Mouse (Mus musculus): ENCODE results near the gene Htr1f.
"Not testable (repeated sequence)": the region's sequence is repeated elsewhere in the genome, so short reads cannot be mapped to it uniquely, and the experiment has no call there.

Htr1f gene

GRCm38 (mm10) chr16:65105184-65105931, at the start of gene Htr1f:
Gene Htr1f, minus strand, starts transcription at chr16:65105854.
- no peak for DNase-seq (ENCODE audit: extremely low read depth, insufficient read length, low spot score)

DNA sequence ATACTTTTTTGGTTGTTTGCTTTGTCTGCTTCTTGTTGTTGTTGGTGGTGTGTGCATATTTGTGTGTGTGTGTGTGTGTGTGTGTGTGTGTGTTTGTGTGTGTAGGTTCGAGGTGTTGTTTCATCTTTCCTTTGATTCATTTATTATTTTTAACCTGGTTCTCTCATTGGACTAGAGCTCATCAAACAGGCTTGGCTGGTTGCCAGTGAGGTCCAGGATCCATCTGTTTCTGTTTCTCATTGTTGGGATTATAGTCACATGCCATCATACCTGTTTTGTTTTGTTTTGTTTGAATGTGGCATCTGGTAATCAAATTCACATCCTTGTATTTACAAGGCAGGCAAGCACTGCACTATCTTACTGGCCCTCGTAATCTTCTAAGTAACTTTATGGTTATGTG, 34.1 kb upstream of the Htr1f start:
- DNase-seq (ENCODE audit: extremely low read depth, insufficient read length, low spot score) = no peak

GRCm38 (mm10) chr16:65129391-65129790, 23.7 kb upstream of the Htr1f start:
- DNase-seq (ENCODE audit: extremely low read depth, insufficient read length, low spot score) = no peak

GRCm38 (mm10) chr16:65127846-65128245, 22.2 kb upstream of the Htr1f start:
- DNase-seq (ENCODE audit: extremely low read depth, insufficient read length, low spot score) = no peak

DNA sequence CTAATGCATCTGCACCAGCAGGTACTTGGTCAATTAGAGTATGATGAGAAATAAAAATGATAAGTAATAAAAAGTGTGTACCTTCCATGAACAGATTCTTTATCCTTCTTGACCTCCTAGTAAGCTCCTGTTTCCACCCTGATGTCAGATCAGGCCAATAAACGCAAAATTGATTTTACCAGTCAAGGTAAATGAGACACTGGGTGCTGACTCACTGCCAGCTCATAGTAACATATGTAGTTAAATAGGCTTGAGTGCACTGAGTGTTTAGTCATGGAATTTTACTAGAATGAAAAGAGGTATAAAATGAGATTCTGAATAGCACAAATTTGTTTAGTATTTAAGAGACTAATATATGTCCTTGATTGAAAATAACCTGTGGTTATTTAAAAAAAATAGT, 6.6 kb upstream of the Htr1f start:
- DNase-seq (ENCODE audit: extremely low read depth, insufficient read length, low spot score) = no peak

DNA sequence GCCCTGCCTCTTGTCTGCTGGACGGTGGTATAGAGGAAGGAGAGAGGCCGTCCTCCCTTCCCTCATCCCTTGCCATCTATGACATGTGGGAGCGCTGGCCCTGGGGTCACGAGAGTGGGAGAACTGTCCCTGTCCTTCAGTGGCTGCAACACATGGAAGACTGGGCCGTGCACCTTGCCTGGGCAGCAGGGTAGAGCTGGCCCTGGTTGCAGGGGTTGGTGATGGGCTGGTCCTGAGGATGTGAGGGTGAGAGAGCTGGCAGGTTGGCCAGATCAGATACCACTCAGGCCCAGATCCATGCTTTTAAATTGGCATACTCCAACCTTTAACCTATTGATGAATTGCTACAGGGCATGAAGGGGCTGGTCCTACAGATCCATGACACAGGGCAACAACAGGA, 12.1 kb downstream of the Htr1f start:
- no peak for DNase-seq (ENCODE audit: extremely low read depth, insufficient read length, low spot score)

GRCm38 (mm10) chr16:65083475-65083874, 22.2 kb downstream of the Htr1f start:
- DNase-seq (ENCODE audit: extremely low read depth, insufficient read length, low spot score) = no peak

DNA sequence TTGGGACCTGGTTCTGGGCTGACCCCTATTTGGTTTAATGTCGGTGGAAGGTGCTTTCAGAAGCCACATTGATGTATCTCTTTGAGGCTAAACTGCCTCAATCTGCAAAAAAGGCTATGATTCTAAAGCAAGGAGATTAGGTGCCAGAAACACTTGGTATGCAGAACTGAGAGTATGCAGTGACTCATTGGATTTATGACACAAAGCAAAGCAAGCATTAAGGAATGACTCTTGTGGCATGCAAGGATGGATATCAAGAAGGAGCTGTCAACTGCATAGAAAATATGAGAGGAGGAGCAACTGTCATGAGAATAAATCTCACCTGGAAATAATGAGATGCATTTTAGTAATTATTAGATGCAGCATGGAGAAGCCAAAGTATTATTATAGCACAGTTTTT, 35.8 kb downstream of the Htr1f start:
- DNase-seq (ENCODE audit: extremely low read depth, insufficient read length, low spot score) = no peak

DNA sequence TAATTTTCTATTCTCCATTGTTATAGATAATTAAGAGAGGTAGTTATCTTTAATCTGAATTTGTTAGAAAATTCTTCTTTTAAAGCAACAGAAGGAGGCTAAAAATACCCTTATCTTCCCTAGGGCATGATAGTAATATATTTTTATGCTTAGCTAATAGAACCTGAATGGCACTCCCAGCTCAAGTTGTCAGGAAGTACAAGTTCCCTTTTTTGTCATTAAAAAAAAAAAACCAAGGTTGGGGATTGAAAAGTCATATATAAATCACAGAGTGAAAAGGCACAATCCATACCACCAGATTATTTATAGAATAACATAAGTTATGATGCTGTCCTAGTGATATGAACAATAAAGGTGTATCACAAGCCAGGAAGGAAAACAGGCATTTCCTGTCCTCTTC, 39.4 kb downstream of the Htr1f start:
- no peak for DNase-seq (ENCODE audit: extremely low read depth, insufficient read length, low spot score)

- DNase-seq (ENCODE audit: extremely low read depth, insufficient read length, low spot score) = not testable (repeated sequence)
Measured at GRCm38 (mm10) chr16:65037660-65038425, 67.8 kb downstream of the Htr1f start.

GRCm38 (mm10) chr16:65029675-65030074, 76.0 kb downstream of the Htr1f start:
- DNase-seq (ENCODE audit: extremely low read depth, insufficient read length, low spot score) = no peak

GRCm38 (mm10) chr16:65022364-65022763, 83.3 kb downstream of the Htr1f start:
- DNase-seq (ENCODE audit: extremely low read depth, insufficient read length, low spot score) = no peak

DNA sequence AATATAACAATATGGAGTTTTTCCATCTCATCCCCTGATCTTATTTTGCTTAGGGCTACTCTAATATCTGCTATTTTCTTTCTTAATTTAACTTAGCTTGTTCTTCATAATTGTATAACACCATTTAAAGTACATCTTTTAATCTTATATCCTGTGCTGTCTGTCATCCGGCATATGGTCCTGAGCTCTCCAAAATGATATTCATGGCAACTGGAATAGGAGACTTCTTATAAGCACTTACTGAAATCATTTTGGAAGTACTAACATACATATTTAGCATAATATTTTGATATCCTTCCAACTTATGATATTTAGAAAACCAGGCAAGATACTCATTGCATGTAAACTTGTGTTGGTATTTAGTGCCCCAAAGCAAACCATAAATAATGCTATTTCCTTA, 86.9 kb downstream of the Htr1f start:
- DNase-seq (ENCODE audit: extremely low read depth, insufficient read length, low spot score) = no peak

- DNase-seq (ENCODE audit: extremely low read depth, insufficient read length, low spot score) = no peak
Measured at GRCm38 (mm10) chr16:65018134-65018533, 87.5 kb downstream of the Htr1f start.

GRCm38 (mm10) chr16:65017566-65017965, 88.1 kb downstream of the Htr1f start:
- DNase-seq (ENCODE audit: extremely low read depth, insufficient read length, low spot score) = no peak

- no peak for DNase-seq (ENCODE audit: extremely low read depth, insufficient read length, low spot score)
Measured at GRCm38 (mm10) chr16:65015241-65015640, 90.4 kb downstream of the Htr1f start.

- no peak for DNase-seq (ENCODE audit: extremely low read depth, insufficient read length, low spot score)
Measured at GRCm38 (mm10) chr16:65001993-65002821, 103.4 kb downstream of the Htr1f start.

DNA sequence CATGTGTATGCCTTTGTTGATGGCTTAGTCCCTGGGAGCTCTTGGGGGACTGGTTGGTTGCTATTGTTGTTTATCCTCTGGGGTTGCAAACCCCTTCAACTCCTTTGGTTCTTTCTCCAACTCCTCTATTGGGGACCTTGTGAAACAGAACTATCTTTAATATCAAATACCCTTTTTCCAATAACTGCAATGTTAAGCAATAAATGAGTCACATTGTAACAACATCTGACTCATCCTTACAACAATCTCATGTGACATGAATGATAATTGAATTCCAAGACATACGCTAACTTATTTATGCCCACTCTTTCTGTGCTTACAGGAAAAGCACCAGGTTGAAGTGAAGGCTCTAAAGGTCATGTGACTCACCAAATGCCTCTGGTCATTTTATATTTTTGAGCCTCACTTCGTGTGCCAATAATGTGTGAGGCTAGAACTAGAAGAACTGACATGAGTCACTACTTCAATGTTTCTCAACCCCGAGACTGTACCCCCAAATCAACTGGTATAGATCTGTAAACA, 116.3 kb downstream of the Htr1f start:
- no peak for DNase-seq (ENCODE audit: extremely low read depth, insufficient read length, low spot score)

- DNase-seq (ENCODE audit: extremely low read depth, insufficient read length, low spot score) = no peak
Measured at GRCm38 (mm10) chr16:64987564-64987963, 118.1 kb downstream of the Htr1f start.

DNA sequence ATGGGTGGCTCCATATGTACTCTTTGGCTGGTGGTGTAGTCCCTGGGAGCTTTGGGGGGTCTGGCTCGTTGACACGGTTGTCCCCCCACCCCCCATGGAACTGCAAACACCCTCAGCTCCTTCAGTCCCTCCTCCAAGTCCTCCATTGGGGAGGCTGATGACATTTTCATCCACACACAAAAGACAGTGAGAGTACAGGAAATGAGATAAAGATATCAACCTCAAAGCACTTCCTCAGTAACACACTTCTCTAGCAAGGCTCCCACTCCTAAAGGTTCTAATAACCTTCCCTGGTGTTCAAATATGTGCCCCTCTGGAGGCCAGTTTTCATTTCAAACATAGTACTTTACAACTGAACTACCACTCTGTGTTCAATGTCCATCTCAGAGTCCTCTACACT, 118.6 kb downstream of the Htr1f start:
- DNase-seq (ENCODE audit: extremely low read depth, insufficient read length, low spot score) = no peak

- DNase-seq (ENCODE audit: extremely low read depth, insufficient read length, low spot score) = no peak
Measured at GRCm38 (mm10) chr16:64974636-64975035, 131.0 kb downstream of the Htr1f start.

All from 3134 (cell line).